Mouse (Mus musculus): ENCODE measurements at regions not wholly inside any gene's neighbourhood (a gene's known extent, or its start where the extent isn't known, plus 50 kb on each side); places are given as distances from the start of the nearest gene placed in this dataset.

- no peak for TF ChIP-seq CTCF (IDR thresholded peaks at IDR 0.05; ENCODE audit: borderline replicate concordance, extremely low read depth, insufficient read depth, insufficient read length)
- no peak for TF ChIP-seq POLR2A (IDR thresholded peaks at IDR 0.05; ENCODE audit: borderline replicate concordance, extremely low read depth, insufficient read depth, insufficient read length, poor library complexity, severe bottlenecking)
Observed at GRCm38 (mm10) chrX:47029777-47030176, 701.0 kb downstream of the Actrt1 start.
